Comparison of ENCODE assay signal across 2 mouse cellular contexts in the genomic region with DNA sequence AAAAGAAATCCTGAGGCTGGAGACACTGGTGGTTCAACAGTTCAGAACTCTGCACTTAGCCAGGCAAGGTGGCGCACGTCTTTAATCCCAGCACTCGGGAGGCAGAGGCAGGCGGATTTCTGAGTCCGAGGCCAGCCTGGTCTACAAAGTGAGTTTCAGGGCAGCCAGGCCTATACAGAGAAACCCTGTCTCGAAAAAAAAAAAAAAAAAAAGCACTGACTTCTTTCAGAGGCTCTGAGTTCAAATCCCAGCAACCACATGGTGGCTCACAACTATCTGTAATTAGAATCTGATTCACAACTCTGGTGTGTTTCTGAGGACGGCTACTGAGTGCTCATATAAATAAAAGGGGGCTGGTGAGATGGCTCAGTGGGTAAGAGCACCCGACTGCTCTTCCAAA. TPM values are rescaled to one million over a fixed set of nuclear protein-coding genes. Genes with fewer than 3 reads are reported as not detected.
"Had no signal": no experiment of that assay in that cellular context is flagged by ENCODE, and none has a peak within 500 bp of the region (broad histone marks: within the 10 kb centered on the region; RNA-seq: fewer than 3 reads in every experiment).

No protein-coding gene starts in this region.

RNA-seq across cellular contexts. Expression of a gene that starts 17.9 kb away (rescaled TPM):
- polyA plus RNA-seq: inflammation-experienced regulatory T-cells, adult 6 months had no signal

RNA-seq across cellular contexts. Expression of a gene that starts 21.7 kb away (rescaled TPM):
- total RNA-seq: hematopoietic stem cell, adult 5-6 weeks had no signal
